Mouse (Mus musculus): ENCODE data around the gene Slc36a2. TPM values are rescaled to one million over a fixed set of nuclear protein-coding genes. Genes with fewer than 3 reads are reported as not detected.

The Slc36a2 gene
- total RNA-seq, 2 experiments from 2014 or later = 8.9 to 15.2 TPM

Other genes with a start within 250 kb of the Slc36a2 start
- 10 to 100 TPM; 27.7 to 30.4 TPM for gene Tnip1, start 222.2 kb downstream of the Slc36a2 start, total RNA-seq (2021)
- 100 to 1,000 TPM; 252 to 259 TPM for gene Anxa6, start 151.6 kb downstream of the Slc36a2 start, total RNA-seq (2021)
- gene Ccdc69, start 106.9 kb downstream of the Slc36a2 start, total RNA-seq (2021) = 10 to 100 TPM; 11.9 to 12.8 TPM
- gene Gm2a, start 87.0 kb downstream of the Slc36a2 start, total RNA-seq (2021) = 10 to 100 TPM; 11.5 to 13.2 TPM
- gene Slc36a3, start 33.4 kb downstream of the Slc36a2 start, total RNA-seq (2021) = not detected
- gene Slc36a1, start 19.3 kb upstream of the Slc36a2 start, total RNA-seq (2021) = 10 to 100 TPM; 12.1 to 13.7 TPM
- gene Fat2, start 151.5 kb upstream of the Slc36a2 start, total RNA-seq (2021) = under 1 TPM; 0.07 to 0.10 TPM
- 1,000 to 10,000 TPM; 1,338 to 1,403 TPM for gene Sparc, start 238.1 kb upstream of the Slc36a2 start, total RNA-seq (2021)

All from heart, postnatal 14 days (tissue).